Mouse (Mus musculus): Measurements from ENCODE around the gene Napsa.

Gene Napsa

GRCm38 (mm10) chr7:44538756-44539624 lies 33.2 kb upstream of the Napsa start:
- DNase-seq (ENCODE audit: low spot score): no peak

GRCm38 (mm10) chr7:44542555-44542954 lies 29.6 kb upstream of the Napsa start:
- no peak for DNase-seq (ENCODE audit: low spot score)

GRCm38 (mm10) chr7:44543071-44543470 lies 29.1 kb upstream of the Napsa start:
- DNase-seq (ENCODE audit: low spot score): no peak

GRCm38 (mm10) chr7:44546274-44546673 lies 25.9 kb upstream of the Napsa start:
- DNase-seq (ENCODE audit: low spot score): no peak

GRCm38 (mm10) chr7:44547041-44547440 lies 25.1 kb upstream of the Napsa start:
- DNase-seq (ENCODE audit: low spot score): no peak

GRCm38 (mm10) chr7:44547725-44548124 lies 24.5 kb upstream of the Napsa start:
- DNase-seq (ENCODE audit: low spot score): no peak

GRCm38 (mm10) chr7:44548497-44549087 lies 23.6 kb upstream of the Napsa start, which contains the start of gene Pold1:
Gene Pold1 (minus strand): TSS chr7:44548849.
- peak; percentile 98 for DNase-seq (ENCODE audit: low spot score)

- DNase-seq (ENCODE audit: low spot score): no peak
Measured at GRCm38 (mm10) chr7:44549621-44550408, 22.4 kb upstream of the Napsa start.

GRCm38 (mm10) chr7:44550409-44550678 lies 21.8 kb upstream of the Napsa start:
- no peak for DNase-seq (ENCODE audit: low spot score)

- DNase-seq (ENCODE audit: low spot score): no peak
Measured at GRCm38 (mm10) chr7:44551301-44551700, 20.9 kb upstream of the Napsa start.

GRCm38 (mm10) chr7:44551731-44552130 lies 20.4 kb upstream of the Napsa start:
- DNase-seq (ENCODE audit: low spot score): no peak

- no peak for DNase-seq (ENCODE audit: low spot score)
Measured at GRCm38 (mm10) chr7:44552141-44552908, 19.9 kb upstream of the Napsa start.

- peak; percentile 73 for DNase-seq (ENCODE audit: low spot score)
Measured at GRCm38 (mm10) chr7:44553196-44553764, 18.9 kb upstream of the Napsa start.

GRCm38 (mm10) chr7:44553826-44554225 lies 18.4 kb upstream of the Napsa start, which contains the start of gene Nr1h2:
Gene Nr1h2 (minus strand): TSS chr7:44553951.
- DNase-seq (ENCODE audit: low spot score): peak; percentile 95

GRCm38 (mm10) chr7:44557629-44558028 lies 14.6 kb upstream of the Napsa start:
- no peak for DNase-seq (ENCODE audit: low spot score)

GRCm38 (mm10) chr7:44560435-44561400 lies 11.5 kb upstream of the Napsa start:
- DNase-seq (ENCODE audit: low spot score): peak; percentile 88

GRCm38 (mm10) chr7:44563284-44563683 lies 8.9 kb upstream of the Napsa start:
- no peak for DNase-seq (ENCODE audit: low spot score)

GRCm38 (mm10) chr7:44564486-44564885 lies 7.7 kb upstream of the Napsa start:
- no peak for DNase-seq (ENCODE audit: low spot score)

- DNase-seq (ENCODE audit: low spot score): no peak
Measured at GRCm38 (mm10) chr7:44565414-44565813, 6.8 kb upstream of the Napsa start.

- no peak for DNase-seq (ENCODE audit: low spot score)
Measured at GRCm38 (mm10) chr7:44568803-44569202, 3.4 kb upstream of the Napsa start.

All from MN1 (cell line).